Mouse (Mus musculus): ENCODE data around the gene Cenpt.

- no peak for TF ChIP-seq POLR2A (IDR thresholded peaks at IDR 0.05; ENCODE audit: borderline replicate concordance, insufficient read depth, low read length)
- no peak for TF ChIP-seq CTCF (IDR thresholded peaks at IDR 0.05; ENCODE audit: borderline replicate concordance, insufficient read depth, low read depth, low read length)
Measured at GRCm38 (mm10) chr8:105850014-105850413, 3.1 kb downstream of the Cenpt start.

Data from cerebellum, adult 2 months (tissue).